Mouse (Mus musculus): ENCODE measurements at regions not wholly inside any gene's neighbourhood (a gene's known extent, or its start where the extent isn't known, plus 50 kb on each side); places are given as distances from the start of the nearest gene placed in this dataset.

GRCm38 (mm10) chr6:51094304-51094703, 338.2 kb upstream of the Nfe2l3 start:
- WGBS, result 73% methylated on average over 10 of the region's 10 CpGs
- no peak for TF ChIP-seq CTCF (IDR thresholded peaks at IDR 0.05; ENCODE audit: extremely low read depth, insufficient read depth, insufficient read length, insufficient replicate concordance)
- no peak for TF ChIP-seq POLR2A (IDR thresholded peaks at IDR 0.05; ENCODE audit: low read depth, low read length)
- Histone ChIP-seq H3K27ac (ENCODE audit: insufficient read depth, low read length) (no peak overlapping the region), H3K36me3 (ENCODE audit: control insufficient read depth, insufficient read depth, low read length) (no peaks in the 10 kb centered on the region), H3K27me3 (ENCODE audit: control insufficient read depth, insufficient read depth, low read length) (0 out of 2 replicates have a peak, but pooled peaks cover 1% of the 10 kb centered on the region), H3K4me1 (ENCODE audit: control insufficient read depth, insufficient read depth, insufficient read length) (no peaks in the 10 kb centered on the region), H3K4me3 (ENCODE audit: extremely low read depth, insufficient read depth, insufficient read length) (no peak overlapping the region)
- DNase-seq (ENCODE audit: low read depth in 1 of 2, low spot score in 2 of 2), result no peak

GRCm38 (mm10) chr6:51097488-51097887, 335.0 kb upstream of the Nfe2l3 start:
- 0 out of 2 replicates have a peak, but pooled peaks cover 1% of the 10 kb centered on the region for H3K27me3 ChIP-seq (ENCODE audit: control insufficient read depth, insufficient read depth, low read length)
- no peaks in the 10 kb centered on the region for H3K4me1 ChIP-seq (ENCODE audit: control insufficient read depth, insufficient read depth, insufficient read length)
- H3K27ac ChIP-seq (ENCODE audit: insufficient read depth, low read length), result no peak overlapping the region
- H3K36me3 ChIP-seq (ENCODE audit: control insufficient read depth, insufficient read depth, low read length), result no peaks in the 10 kb centered on the region
- 85% methylated on average over 6 of the region's 6 CpGs for WGBS
- no peak overlapping the region for H3K4me3 ChIP-seq (ENCODE audit: extremely low read depth, insufficient read depth, insufficient read length)
- DNase-seq (ENCODE audit: low read depth in 1 of 2, low spot score in 2 of 2), result no peak
- no peak for TF ChIP-seq POLR2A (IDR thresholded peaks at IDR 0.05; ENCODE audit: low read depth, low read length)
- no peak for TF ChIP-seq CTCF (IDR thresholded peaks at IDR 0.05; ENCODE audit: extremely low read depth, insufficient read depth, insufficient read length, insufficient replicate concordance)

GRCm38 (mm10) chr6:51100341-51100740, 332.1 kb upstream of the Nfe2l3 start:
- DNase-seq (ENCODE audit: low read depth in 1 of 2, low spot score in 2 of 2), result no peak
- Histone ChIP-seq H3K27ac (ENCODE audit: insufficient read depth, low read length) (no peak overlapping the region), H3K4me1 (ENCODE audit: control insufficient read depth, insufficient read depth, insufficient read length) (no peaks in the 10 kb centered on the region), H3K36me3 (ENCODE audit: control insufficient read depth, insufficient read depth, low read length) (no peaks in the 10 kb centered on the region), H3K4me3 (ENCODE audit: extremely low read depth, insufficient read depth, insufficient read length) (no peak overlapping the region), H3K27me3 (ENCODE audit: control insufficient read depth, insufficient read depth, low read length) (no peaks in the 10 kb centered on the region)
- WGBS, result 75% methylated on average over 4 of the region's 4 CpGs
- no peak for TF ChIP-seq POLR2A (IDR thresholded peaks at IDR 0.05; ENCODE audit: low read depth, low read length)

GRCm38 (mm10) chr6:51103236-51103635, 329.2 kb upstream of the Nfe2l3 start:
- no peak overlapping the region for H3K4me3 ChIP-seq (ENCODE audit: extremely low read depth, insufficient read depth, insufficient read length)
- H3K27me3 ChIP-seq (ENCODE audit: control insufficient read depth, insufficient read depth, low read length), result no peaks in the 10 kb centered on the region
- WGBS, result 82% methylated on average over 4 of the region's 4 CpGs
- TF ChIP-seq CTCF (IDR thresholded peaks at IDR 0.05; ENCODE audit: extremely low read depth, insufficient read depth, insufficient read length, insufficient replicate concordance) (no peak), POLR2A (IDR thresholded peaks at IDR 0.05; ENCODE audit: low read depth, low read length) (no peak)
- DNase-seq (ENCODE audit: low read depth in 1 of 2, low spot score in 2 of 2), result no peak
- no peaks in the 10 kb centered on the region for H3K4me1 ChIP-seq (ENCODE audit: control insufficient read depth, insufficient read depth, insufficient read length)
- H3K36me3 ChIP-seq (ENCODE audit: control insufficient read depth, insufficient read depth, low read length), result no peaks in the 10 kb centered on the region
- no peak overlapping the region for H3K27ac ChIP-seq (ENCODE audit: insufficient read depth, low read length)

GRCm38 (mm10) chr6:51104336-51104735, 328.1 kb upstream of the Nfe2l3 start:
- DNase-seq (ENCODE audit: low read depth in 1 of 2, low spot score in 2 of 2), result no peak
- no peak for TF ChIP-seq CTCF (IDR thresholded peaks at IDR 0.05; ENCODE audit: extremely low read depth, insufficient read depth, insufficient read length, insufficient replicate concordance)
- no peak for TF ChIP-seq POLR2A (IDR thresholded peaks at IDR 0.05; ENCODE audit: low read depth, low read length)
- H3K36me3 ChIP-seq (ENCODE audit: control insufficient read depth, insufficient read depth, low read length), result no peaks in the 10 kb centered on the region

GRCm38 (mm10) chr6:51108336-51108956, 324.0 kb upstream of the Nfe2l3 start:
- TF ChIP-seq CTCF (IDR thresholded peaks at IDR 0.05; ENCODE audit: extremely low read depth, insufficient read depth, insufficient read length, insufficient replicate concordance), result no peak
- no peak for TF ChIP-seq POLR2A (IDR thresholded peaks at IDR 0.05; ENCODE audit: low read depth, low read length)
- no peaks in the 10 kb centered on the region for H3K36me3 ChIP-seq (ENCODE audit: control insufficient read depth, insufficient read depth, low read length)
- no peak overlapping the region for H3K27ac ChIP-seq (ENCODE audit: insufficient read depth, low read length)
- DNase-seq (ENCODE audit: low read depth in 1 of 2, low spot score in 2 of 2), result no peak
- no peak overlapping the region for H3K4me3 ChIP-seq (ENCODE audit: extremely low read depth, insufficient read depth, insufficient read length)
- H3K4me1 ChIP-seq (ENCODE audit: control insufficient read depth, insufficient read depth, insufficient read length), result no peaks in the 10 kb centered on the region
- H3K27me3 ChIP-seq (ENCODE audit: control insufficient read depth, insufficient read depth, low read length), result no peaks in the 10 kb centered on the region
- WGBS, result 85% methylated on average over 8 of the region's 8 CpGs

More at GRCm38 (mm10) chr6:51104336-51104735, 328.1 kb upstream of the Nfe2l3 start:
- Histone ChIP-seq H3K4me3 (ENCODE audit: extremely low read depth, insufficient read depth, insufficient read length) (no peak overlapping the region), H3K27me3 (ENCODE audit: control insufficient read depth, insufficient read depth, low read length) (no peaks in the 10 kb centered on the region), H3K4me1 (ENCODE audit: control insufficient read depth, insufficient read depth, insufficient read length) (no peaks in the 10 kb centered on the region), H3K27ac (ENCODE audit: insufficient read depth, low read length) (no peak overlapping the region)
- 84% methylated on average over 5 of the region's 5 CpGs for WGBS

- no peaks in the 10 kb centered on the region for H3K4me1 ChIP-seq (ENCODE audit: control insufficient read depth, insufficient read depth, insufficient read length)
- no peak overlapping the region for H3K4me3 ChIP-seq (ENCODE audit: extremely low read depth, insufficient read depth, insufficient read length)
- no peak for DNase-seq (ENCODE audit: low read depth in 1 of 2, low spot score in 2 of 2)
- no peak overlapping the region for H3K27ac ChIP-seq (ENCODE audit: insufficient read depth, low read length)
- H3K36me3 ChIP-seq (ENCODE audit: control insufficient read depth, insufficient read depth, low read length), result no peaks in the 10 kb centered on the region
- H3K27me3 ChIP-seq (ENCODE audit: control insufficient read depth, insufficient read depth, low read length), result no peaks in the 10 kb centered on the region
- TF ChIP-seq POLR2A (IDR thresholded peaks at IDR 0.05; ENCODE audit: low read depth, low read length) (no peak), CTCF (IDR thresholded peaks at IDR 0.05; ENCODE audit: extremely low read depth, insufficient read depth, insufficient read length, insufficient replicate concordance) (no peak)
- 96% methylated on average over 3 of the region's 3 CpGs for WGBS
These were observed 321.9 kb upstream of the Nfe2l3 start for GRCm38 (mm10) chr6:51110596-51110995.
